Mouse (Mus musculus) limb, embryonic 13.5 days (tissue): Measurements from ENCODE around the gene Spata13. TPM values are rescaled to one million over a fixed set of nuclear protein-coding genes. Genes with fewer than 3 reads are reported as not detected.

Experiments
- ATAC-seq: fragments of 200-750 bp; cut with Nextera tagmentation; 2 replicates; pipeline ENCODE4 v1.8.0; 2017; ENCODE audit warnings: low read depth, moderate number of reproducible peaks, moderate TSS enrichment; ENCODE audit not compliant: low FRiP score
- H3K27ac ChIP-seq: fragments of 300-500 bp; sonication (generic); 2 replicates; pipeline ENCODE4 v1.5.1; 2015; ENCODE audit warnings: inconsistent platforms, mild to moderate bottlenecking, moderate library complexity
- H3K27me3 ChIP-seq: fragments of 300-500 bp; sonication (generic); 2 replicates; pipeline ENCODE4 v1.6.1; 2015; ENCODE audit warnings: mild to moderate bottlenecking, inconsistent platforms
- H3K36me3 ChIP-seq: fragments of 300-500 bp; sonication (generic); 2 replicates; pipeline ENCODE4 v1.6.1; 2015; ENCODE audit warnings: inconsistent platforms, mild to moderate bottlenecking, moderate library complexity
- H3K4me1 ChIP-seq: fragments of 300-500 bp; sonication (generic); 2 replicates; pipeline ENCODE4 v1.6.1; 2015; ENCODE audit warnings: inconsistent platforms
- H3K4me2 ChIP-seq: fragments of 300-500 bp; sonication (generic); replicated peaks from 2 replicates; pipeline ENCODE4 v1.6.1; 2015; ENCODE audit warnings: inconsistent platforms, mild to moderate bottlenecking, moderate library complexity
- H3K4me3 ChIP-seq: fragments of 300-500 bp; sonication (generic); 2 replicates; pipeline ENCODE4 v1.5.1; 2015; ENCODE audit warnings: moderate library complexity, mild to moderate bottlenecking, inconsistent platforms
- H3K9ac ChIP-seq: fragments of 300-500 bp; sonication (generic); 2 replicates; pipeline ENCODE4 v1.6.1; 2015; ENCODE audit warnings: mild to moderate bottlenecking, inconsistent platforms
- H3K9me3 ChIP-seq: fragments of 300-500 bp; sonication (generic); 2 replicates; pipeline ENCODE4 v1.6.1; 2016; ENCODE audit warnings: inconsistent platforms
- WGBS: fragments of 180-500 bp; shearing (Covaris S2); methylation state at CpG from one replicate; pipeline ENCODE4 v1.1.7; 2015; 5-methylcytosine and 5-hydroxymethylcytosine counted together
- polyA plus RNA-seq: library from polyadenylated mRNA; unstranded; fragments of >200 nt; fragmentation: Nextera tagmentation; extraction: Ambion mirVana; gene quantifications from 2 replicates; pipeline ENCODE4 v1.2.1, GENCODE M21; 2015

The Spata13 gene
- polyA plus RNA-seq, 1 experiment from 2014 or later, result 10.2 TPM

- Histone ChIP-seq H3K27me3 (no peaks in the 10 kb centered on the region), H3K36me3 (peaks cover 41% of the 10 kb centered on the region), H3K4me3 (no peak overlapping the region), H3K4me2 (0 out of 2 replicates have a peak overlapping the region, but pooled peaks have one; percentile 15), H3K27ac (0 out of 2 replicates have a peak overlapping the region, but pooled peaks have one; percentile 39), H3K4me1 (peaks cover 8% of the 10 kb centered on the region), H3K9ac (no peak overlapping the region), H3K9me3 (no peaks in the 10 kb centered on the region)
- 22% methylated on average over 11 of the region's 11 CpGs for WGBS
- peak; percentile 28; the same call in 1 of the 2 replicates for ATAC-seq
Observed at GRCm38 (mm10) chr14:60806891-60807344, 173.1 kb downstream of the Spata13 start.

- Histone ChIP-seq H3K36me3 (peaks cover 33% of the 10 kb centered on the region), H3K9me3 (no peaks in the 10 kb centered on the region), H3K9ac (no peak overlapping the region), H3K4me2 (no peak overlapping the region), H3K4me1 (peaks cover 8% of the 10 kb centered on the region), H3K27me3 (no peaks in the 10 kb centered on the region), H3K27ac (no peak overlapping the region), H3K4me3 (no peak overlapping the region)
- 91% methylated on average over 8 of the region's 8 CpGs for WGBS
- no peak for ATAC-seq
Observed at GRCm38 (mm10) chr14:60809881-60810280, 176.1 kb downstream of the Spata13 start.

- no peak overlapping the region for H3K9ac ChIP-seq
- no peak overlapping the region for H3K27ac ChIP-seq
- no peaks in the 10 kb centered on the region for H3K9me3 ChIP-seq
- H3K4me3 ChIP-seq, result no peak overlapping the region
- H3K36me3 ChIP-seq, result peaks cover 35% of the 10 kb centered on the region
- ATAC-seq, result no peak
- 93% methylated on average over 4 of the region's 4 CpGs for WGBS
- peaks cover 8% of the 10 kb centered on the region for H3K4me1 ChIP-seq
- no peak overlapping the region for H3K4me2 ChIP-seq
- H3K27me3 ChIP-seq, result no peaks in the 10 kb centered on the region
Observed at GRCm38 (mm10) chr14:60811547-60811946, 177.7 kb downstream of the Spata13 start.

Other genes starting within 250 kb of the Spata13 start
- gene C1qtnf9, start 134.1 kb downstream of the Spata13 start, polyA plus RNA-seq, result 1.5 and 1.6 TPM in 2 replicates
- 18.4 and 19.0 TPM in 2 replicates for gene Mipep, start 150.6 kb downstream of the Spata13 start, polyA plus RNA-seq